Mouse (Mus musculus) olfactory bulb, adult 2 months (tissue): ENCODE data around the gene Nkrf.

Source experiments
- CTCF ChIP-seq: fragments of 200-500 bp; IDR thresholded peaks from 2 replicates; pipeline ENCODE4 v1.5.1; 2012; ENCODE audit warnings: low read depth, mild to moderate bottlenecking, low read length, moderate library complexity; ENCODE audit not compliant: insufficient read depth
- POLR2A ChIP-seq: fragments of 200-500 bp; IDR thresholded peaks from 2 replicates; pipeline ENCODE4 v1.6.1; 2012; ENCODE audit warnings: mild to moderate bottlenecking, low read depth, low read length, moderate library complexity; ENCODE audit not compliant: insufficient read depth

DNA sequence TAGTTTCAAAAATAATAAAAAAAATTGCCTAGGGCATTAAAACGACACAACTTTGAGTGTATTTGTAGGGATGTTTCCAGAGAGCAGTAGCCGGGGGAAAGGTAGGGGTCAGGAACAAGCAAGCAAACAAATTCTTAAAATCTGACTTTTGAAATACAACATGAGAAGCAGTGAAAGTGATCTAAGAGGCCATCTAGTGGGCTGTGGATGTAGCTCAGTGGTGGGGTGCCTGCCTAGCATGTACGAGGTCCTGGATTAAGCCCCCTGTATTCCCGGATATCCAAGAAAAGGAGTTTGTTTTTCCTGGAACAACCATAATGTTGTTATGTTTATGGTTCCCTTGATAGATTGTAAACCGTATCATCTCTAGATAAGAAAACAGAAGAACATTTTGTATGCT, 3.8 kb upstream of the Nkrf start:
- TF ChIP-seq CTCF = no peak
- no peak for TF ChIP-seq POLR2A
